Mouse (Mus musculus): ENCODE measurements at regions not wholly inside any gene's neighbourhood (a gene's known extent, or its start where the extent isn't known, plus 50 kb on each side); places are given as distances from the start of the nearest gene placed in this dataset.

- no peak for TF ChIP-seq TAL1 (conservative IDR thresholded peaks at IDR 0.05; ENCODE audit: low read depth, low read length)
- TF ChIP-seq GATA2 (IDR thresholded peaks at IDR 0.05; ENCODE audit: borderline replicate concordance, low read depth, low read length) = no peak
- TF ChIP-seq POLR2AphosphoS5 (IDR thresholded peaks at IDR 0.05; ENCODE audit: insufficient replicate concordance, low read depth, low read length) = no peak
- no peak for TF ChIP-seq CTCF (IDR thresholded peaks at IDR 0.05; ENCODE audit: low read depth, low read length)
- TF ChIP-seq GATA1 (IDR thresholded peaks at IDR 0.05; ENCODE audit: borderline replicate concordance, low read length) = no peak
- H3K36me3 ChIP-seq (replicated peaks) = no peaks in the 10 kb centered on the region
- H3K4me1 ChIP-seq (ENCODE audit: insufficient read depth, low read depth, low read length) = peaks cover 5% of the 10 kb centered on the region; the same call in 1 of the 2 replicates
- H3K27me3 ChIP-seq (ENCODE audit: insufficient read depth, low read length) = peaks cover 12% of the 10 kb centered on the region; the same call in 1 of the 2 replicates
- H3K9me3 ChIP-seq (replicated peaks) = no peaks in the 10 kb centered on the region
- ATAC-seq (ENCODE audit: extremely low read depth, insufficient number of reproducible peaks, low FRiP score, poor library complexity, severe bottlenecking) (no peak), DNase-seq (ENCODE audit: low spot score) (no peak)
- H3K4me3 ChIP-seq (ENCODE audit: low read depth, low read length) = no peak overlapping the region
These were observed 57.8 kb upstream of the Zfp706 start for GRCm38 (mm10) chr15:37065408-37065807.

GRCm38 (mm10) chr15:37063781-37064383 lies 56.3 kb upstream of the Zfp706 start:
- DNase-seq (ENCODE audit: low spot score) = no peak
- H3K27me3 ChIP-seq (ENCODE audit: insufficient read depth, low read length) = peaks cover 8% of the 10 kb centered on the region; the same call in 1 of the 2 replicates
- no peak for ATAC-seq (ENCODE audit: extremely low read depth, insufficient number of reproducible peaks, low FRiP score, poor library complexity, severe bottlenecking)
- H3K4me1 ChIP-seq (ENCODE audit: insufficient read depth, low read depth, low read length) = peaks cover 10% of the 10 kb centered on the region; the same call in 1 of the 2 replicates
- no peak for TF ChIP-seq POLR2AphosphoS5 (IDR thresholded peaks at IDR 0.05; ENCODE audit: insufficient replicate concordance, low read depth, low read length)
- no peak for TF ChIP-seq GATA1 (IDR thresholded peaks at IDR 0.05; ENCODE audit: borderline replicate concordance, low read length)
- TF ChIP-seq CTCF (IDR thresholded peaks at IDR 0.05; ENCODE audit: low read depth, low read length) = no peak
- no peak for TF ChIP-seq TAL1 (conservative IDR thresholded peaks at IDR 0.05; ENCODE audit: low read depth, low read length)
- TF ChIP-seq GATA2 (IDR thresholded peaks at IDR 0.05; ENCODE audit: borderline replicate concordance, low read depth, low read length) = no peak
- H3K36me3 ChIP-seq (replicated peaks) = no peaks in the 10 kb centered on the region
- no peaks in the 10 kb centered on the region for H3K9me3 ChIP-seq (replicated peaks)
- H3K4me3 ChIP-seq (ENCODE audit: low read depth, low read length) = no peak overlapping the region

GRCm38 (mm10) chr15:37062585-37062984 lies 55.0 kb upstream of the Zfp706 start:
- H3K9me3 ChIP-seq (replicated peaks) = no peaks in the 10 kb centered on the region
- peaks cover 8% of the 10 kb centered on the region; the same call in 1 of the 2 replicates for H3K27me3 ChIP-seq (ENCODE audit: insufficient read depth, low read length)
- H3K4me3 ChIP-seq (ENCODE audit: low read depth, low read length) = no peak overlapping the region
- DNase-seq (ENCODE audit: low spot score) (no peak), ATAC-seq (ENCODE audit: extremely low read depth, insufficient number of reproducible peaks, low FRiP score, poor library complexity, severe bottlenecking) (no peak)
- H3K4me1 ChIP-seq (ENCODE audit: insufficient read depth, low read depth, low read length) = peaks cover 10% of the 10 kb centered on the region; the same call in 1 of the 2 replicates
- TF ChIP-seq POLR2AphosphoS5 (IDR thresholded peaks at IDR 0.05; ENCODE audit: insufficient replicate concordance, low read depth, low read length) (no peak), CTCF (IDR thresholded peaks at IDR 0.05; ENCODE audit: low read depth, low read length) (no peak), TAL1 (conservative IDR thresholded peaks at IDR 0.05; ENCODE audit: low read depth, low read length) (no peak), GATA1 (IDR thresholded peaks at IDR 0.05; ENCODE audit: borderline replicate concordance, low read length) (no peak), GATA2 (IDR thresholded peaks at IDR 0.05; ENCODE audit: borderline replicate concordance, low read depth, low read length) (no peak)
- no peaks in the 10 kb centered on the region for H3K36me3 ChIP-seq (replicated peaks)

GRCm38 (mm10) chr15:37061501-37061900 lies 53.9 kb upstream of the Zfp706 start:
- no peak for DNase-seq (ENCODE audit: low spot score)
- no peak overlapping the region for H3K4me3 ChIP-seq (ENCODE audit: low read depth, low read length)
- peaks cover 10% of the 10 kb centered on the region; the same call in 1 of the 2 replicates for H3K4me1 ChIP-seq (ENCODE audit: insufficient read depth, low read depth, low read length)
- no peaks in the 10 kb centered on the region for H3K36me3 ChIP-seq (replicated peaks)
- no peaks in the 10 kb centered on the region for H3K9me3 ChIP-seq (replicated peaks)
- no peak for TF ChIP-seq TAL1 (conservative IDR thresholded peaks at IDR 0.05; ENCODE audit: low read depth, low read length)
- no peak for TF ChIP-seq GATA1 (IDR thresholded peaks at IDR 0.05; ENCODE audit: borderline replicate concordance, low read length)
- TF ChIP-seq POLR2AphosphoS5 (IDR thresholded peaks at IDR 0.05; ENCODE audit: insufficient replicate concordance, low read depth, low read length) = no peak
- TF ChIP-seq CTCF (IDR thresholded peaks at IDR 0.05; ENCODE audit: low read depth, low read length) = no peak
- TF ChIP-seq GATA2 (IDR thresholded peaks at IDR 0.05; ENCODE audit: borderline replicate concordance, low read depth, low read length) = no peak
- ATAC-seq (ENCODE audit: extremely low read depth, insufficient number of reproducible peaks, low FRiP score, poor library complexity, severe bottlenecking) = no peak
- peaks cover 11% of the 10 kb centered on the region; the same call in 1 of the 2 replicates for H3K27me3 ChIP-seq (ENCODE audit: insufficient read depth, low read length)

GRCm38 (mm10) chr15:37060831-37061230 lies 53.3 kb upstream of the Zfp706 start:
- ATAC-seq (ENCODE audit: extremely low read depth, insufficient number of reproducible peaks, low FRiP score, poor library complexity, severe bottlenecking) = no peak
- TF ChIP-seq TAL1 (conservative IDR thresholded peaks at IDR 0.05; ENCODE audit: low read depth, low read length) (no peak), CTCF (IDR thresholded peaks at IDR 0.05; ENCODE audit: low read depth, low read length) (no peak), GATA2 (IDR thresholded peaks at IDR 0.05; ENCODE audit: borderline replicate concordance, low read depth, low read length) (no peak), GATA1 (IDR thresholded peaks at IDR 0.05; ENCODE audit: borderline replicate concordance, low read length) (no peak), POLR2AphosphoS5 (IDR thresholded peaks at IDR 0.05; ENCODE audit: insufficient replicate concordance, low read depth, low read length) (no peak)
- H3K9me3 ChIP-seq (replicated peaks) = no peaks in the 10 kb centered on the region
- DNase-seq (ENCODE audit: low spot score) = no peak
- peaks cover 11% of the 10 kb centered on the region; the same call in 1 of the 2 replicates for H3K27me3 ChIP-seq (ENCODE audit: insufficient read depth, low read length)
- H3K4me1 ChIP-seq (ENCODE audit: insufficient read depth, low read depth, low read length) = peaks cover 10% of the 10 kb centered on the region; the same call in 1 of the 2 replicates
- H3K36me3 ChIP-seq (replicated peaks) = no peaks in the 10 kb centered on the region
- H3K4me3 ChIP-seq (ENCODE audit: low read depth, low read length) = no peak overlapping the region

All from G1E (cell line).